Mouse (Mus musculus) urinary bladder, postnatal 4 days (tissue): Measurements from ENCODE around the gene Mrps7.

Experiments used
- DNase-seq, 2 experiments: peaks; one replicate each; pipeline ENCODE4 v3.0.0; 2021 to 2022; ENCODE audit warnings: low spot score in 2 of 2

The Mrps7 gene

GRCm38 (mm10) chr11:115603476-115604303 lies at the start of gene Mrps7, which contains the start of gene Gga3:
TSS of gene Mrps7 (plus strand) at chr11:115603925.
TSS of gene Gga3 (minus strand) at chr11:115604051.
- peak; percentile 90 to 92 for DNase-seq

- no peak for DNase-seq
These were observed 48.0 kb upstream of the Mrps7 start for GRCm38 (mm10) chr11:115555717-115556116.

GRCm38 (mm10) chr11:115563406-115563805 lies 40.3 kb upstream of the Mrps7 start:
- DNase-seq: no peak

GRCm38 (mm10) chr11:115564064-115564809 lies 39.5 kb upstream of the Mrps7 start, which contains the start of gene Nup85:
TSS of gene Nup85 (plus strand) at chr11:115564434.
- peak; percentile 95 to 99 for DNase-seq

- DNase-seq: no peak
These were observed 38.8 kb upstream of the Mrps7 start for GRCm38 (mm10) chr11:115564961-115565360.

- no peak for DNase-seq
These were observed 24.6 kb upstream of the Mrps7 start for GRCm38 (mm10) chr11:115579080-115579479.

GRCm38 (mm10) chr11:115582913-115583606 lies 20.7 kb upstream of the Mrps7 start:
- DNase-seq: no peak

- no peak for DNase-seq
These were observed 19.2 kb upstream of the Mrps7 start for GRCm38 (mm10) chr11:115584376-115585073.

- DNase-seq: no peak
These were observed 18.1 kb upstream of the Mrps7 start for GRCm38 (mm10) chr11:115585573-115586100.

- no peak for DNase-seq
These were observed 17.3 kb upstream of the Mrps7 start for GRCm38 (mm10) chr11:115586403-115586802.

- no peak for DNase-seq
These were observed 15.7 kb upstream of the Mrps7 start for GRCm38 (mm10) chr11:115587984-115588383.

GRCm38 (mm10) chr11:115590526-115591075 lies 13.1 kb upstream of the Mrps7 start:
- DNase-seq: no peak

- DNase-seq: no peak
These were observed 8.5 kb upstream of the Mrps7 start for GRCm38 (mm10) chr11:115595209-115595608.

GRCm38 (mm10) chr11:115598309-115598708 lies 5.4 kb upstream of the Mrps7 start:
- DNase-seq: no peak

GRCm38 (mm10) chr11:115599722-115600121 lies 4.0 kb upstream of the Mrps7 start:
- DNase-seq: no peak

- DNase-seq: no peak
These were observed 3.0 kb upstream of the Mrps7 start for GRCm38 (mm10) chr11:115600743-115601142.

GRCm38 (mm10) chr11:115601174-115601573 lies 2.6 kb upstream of the Mrps7 start:
- no peak for DNase-seq

GRCm38 (mm10) chr11:115603128-115603475 lies 623 bp upstream of the Mrps7 start:
- DNase-seq: no peak

GRCm38 (mm10) chr11:115604304-115604696 lies 575 bp downstream of the Mrps7 start:
- DNase-seq: no peak

- DNase-seq: no peak
These were observed 3.0 kb downstream of the Mrps7 start for GRCm38 (mm10) chr11:115606733-115607132.
